Mouse (Mus musculus) C3H10T1/2 (cell line): Measurements from ENCODE around the gene Uxs1. TPM values are rescaled to one million over a fixed set of nuclear protein-coding genes. Genes with fewer than 3 reads are reported as not detected.

Experiments used
- polyA plus RNA-seq, 2 experiments: library from polyadenylated mRNA; unstranded; fragments of >200 nt; fragmentation: generic; extraction: Trizol; gene quantifications; one replicate each; pipeline ENCODE4 v1.2.1; 2012; ENCODE audit warnings: missing spikeins in 2 of 2

The Uxs1 gene
- polyA plus RNA-seq = 10 to 100 TPM in 1 of 2 experiments, 1 to 10 TPM in 1; 4.8 to 32.3 TPM

GRCm38 (mm10) chr1:43827763-43828194 is at the start of gene Uxs1:
Gene Uxs1, minus strand, starts transcription at chr1:43827800.

DNA sequence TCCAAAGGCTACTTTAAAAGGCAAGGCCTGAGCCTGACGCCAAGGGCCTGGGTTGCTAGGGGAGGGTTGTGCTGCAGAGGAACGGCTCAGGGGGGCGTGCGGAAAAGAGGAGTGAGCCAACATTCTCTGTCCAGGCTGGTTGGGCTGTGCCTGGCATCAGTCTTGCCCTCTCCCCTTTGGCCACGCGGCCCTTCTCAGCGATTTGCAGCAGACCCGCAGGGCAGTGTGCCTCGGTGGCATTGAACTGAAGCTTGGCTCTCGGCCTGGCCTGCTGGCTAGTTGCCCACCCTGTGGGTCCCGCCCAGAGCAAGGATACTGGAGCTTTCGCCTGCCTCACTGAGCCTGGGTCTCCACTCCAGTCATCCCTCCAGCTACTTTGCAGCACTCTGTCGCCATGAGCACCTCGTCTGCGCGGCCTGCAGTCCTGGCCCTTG is 97.1 kb downstream of the Uxs1 start, which contains the start of gene 1500015O10Rik:
1500015O10Rik (plus strand) TSS at position 112 of the 434 bp plus-strand sequence.

Other genes starting within 250 kb of the Uxs1 start
- 10 to 100 TPM in 1 of 2 experiments, not detected in 1; 28.6 TPM for gene 1500015O10Rik, start 97.2 kb downstream of the Uxs1 start, polyA plus RNA-seq
- 1 to 10 TPM; 2.3 to 6.0 TPM for gene Tpp2, start 105.8 kb upstream of the Uxs1 start, polyA plus RNA-seq
- gene Mettl21c, start 192.2 kb upstream of the Uxs1 start, polyA plus RNA-seq = under 1 TPM in 1 of 2 experiments, not detected in 1; 0.13 TPM
- not detected for gene Gm8251, start 234.1 kb upstream of the Uxs1 start, polyA plus RNA-seq